Mouse (Mus musculus) kidney, postnatal 0 days (tissue): Measurements from ENCODE around the gene Gm16223. TPM values are rescaled to one million over a fixed set of nuclear protein-coding genes. Genes with fewer than 3 reads are reported as not detected.
A peak's percentile ranks its signal among the peaks of the same experiment; 100 is the strongest.

Source experiments
- ATAC-seq: fragments of 200-750 bp; cut with Nextera tagmentation; replicated peaks from 2 replicates; pipeline ENCODE4 v1.8.0; 2017; ENCODE audit warnings: low read depth, moderate number of reproducible peaks, moderate TSS enrichment, moderate library complexity; ENCODE audit not compliant: low FRiP score
- DNase-seq: peaks from one replicate; pipeline ENCODE4 v3.0.0-alpha.2; 2016; ENCODE audit warnings: low spot score
- H3K27ac ChIP-seq: fragments of 300-500 bp; sonication (generic); 2 replicates; pipeline ENCODE4 v1.5.1; 2014; ENCODE audit warnings: mild to moderate bottlenecking
- H3K27me3 ChIP-seq: fragments of 300-500 bp; sonication (generic); 2 replicates; pipeline ENCODE4 v1.6.1; 2014; ENCODE audit warnings: low read length, mixed read lengths; ENCODE audit not compliant: insufficient read depth
- H3K36me3 ChIP-seq: fragments of 300-500 bp; sonication (generic); 2 replicates; pipeline ENCODE4 v1.6.1; 2014; ENCODE audit warnings: low read length, mixed read lengths; ENCODE audit not compliant: insufficient read depth
- H3K4me1 ChIP-seq: fragments of 300-500 bp; sonication (generic); replicated peaks from 2 replicates; pipeline ENCODE4 v1.6.1; 2014; ENCODE audit warnings: antibody characterized with exemption, low read length, mixed read lengths; ENCODE audit not compliant: insufficient read depth
- H3K4me2 ChIP-seq: fragments of 300-500 bp; sonication (generic); 2 replicates; pipeline ENCODE4 v1.6.1; 2014; ENCODE audit warnings: mild to moderate bottlenecking, low read length, moderate library complexity, mixed read lengths
- H3K4me3 ChIP-seq: fragments of 300-500 bp; sonication (generic); replicated peaks from 2 replicates; pipeline ENCODE4 v1.5.1; 2014; ENCODE audit warnings: low read depth, low read length
- H3K9ac ChIP-seq: fragments of 300-500 bp; sonication (generic); 2 replicates; pipeline ENCODE4 v1.6.1; 2014; ENCODE audit warnings: low read depth, low read length
- H3K9me3 ChIP-seq: fragments of 300-500 bp; sonication (generic); replicated peaks from 2 replicates; pipeline ENCODE4 v1.6.1; 2016; ENCODE audit warnings: low read length, inconsistent platforms, mixed read lengths
- CTCF ChIP-seq: IDR thresholded peaks from 2 replicates; pipeline ENCODE4 v1.5.1; 2016; ENCODE audit warnings: antibody characterized with exemption, low read depth, mild to moderate bottlenecking, moderate library complexity
- WGBS: fragments of 180-500 bp; shearing (Covaris S2); extraction: QIAGEN DNeasy Blood & Tissue Kit; methylation state at CpG from one replicate; pipeline ENCODE4 v1.1.7; 2014; 5-methylcytosine and 5-hydroxymethylcytosine counted together
- polyA plus RNA-seq: library from polyadenylated mRNA; unstranded; fragments of >200 nt; fragmentation: Nextera tagmentation; extraction: Ambion mirVana; gene quantifications from 2 replicates; pipeline ENCODE4 v1.2.1, GENCODE M21; 2015

Gm16223 gene
- polyA plus RNA-seq, 1 experiment from 2014 or later, result not detected

GRCm38 (mm10) chr5:42065090-42065489 lies 2.7 kb upstream of the Gm16223 start:
- WGBS, result 61% methylated on average over 2 of the region's 2 CpGs
- ATAC-seq, result no peak
- no peak overlapping the region for H3K4me2 ChIP-seq

DNA sequence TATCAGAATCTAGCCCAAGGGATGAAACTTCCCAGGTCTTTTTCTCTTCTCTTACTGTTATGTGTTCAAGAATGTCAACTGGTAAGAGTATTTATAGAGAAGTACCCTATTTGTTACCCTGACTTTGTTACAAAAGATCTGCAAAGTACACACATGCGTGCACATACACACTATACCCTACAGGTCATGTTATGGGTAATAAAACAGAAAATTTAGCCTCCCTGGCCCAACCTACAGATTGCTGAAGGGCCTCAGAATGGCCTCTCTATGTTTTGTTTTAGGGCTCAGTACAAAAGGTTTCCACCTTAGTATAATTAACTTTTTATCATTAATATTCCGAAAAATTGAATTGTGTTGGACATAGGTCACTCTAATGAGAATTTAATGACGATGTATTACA lies 685 bp upstream of the Gm16223 start:
- 81% methylated on average over 3 of the region's 3 CpGs for WGBS
- H3K27ac ChIP-seq, result no peak overlapping the region
- H3K4me3 ChIP-seq, result no peak overlapping the region
- DNase-seq (no peak), ATAC-seq (no peak)
- H3K9me3 ChIP-seq, result no peaks in the 10 kb centered on the region
- no peak overlapping the region for H3K9ac ChIP-seq
- no peak overlapping the region for H3K4me2 ChIP-seq
- H3K36me3 ChIP-seq, result no peaks in the 10 kb centered on the region
- no peaks in the 10 kb centered on the region for H3K4me1 ChIP-seq
- TF ChIP-seq CTCF, result no peak
- no peaks in the 10 kb centered on the region for H3K27me3 ChIP-seq

More at GRCm38 (mm10) chr5:42065090-42065489, 2.7 kb upstream of the Gm16223 start:
- Histone ChIP-seq H3K27me3 (no peaks in the 10 kb centered on the region), H3K27ac (no peak overlapping the region), H3K9ac (no peak overlapping the region), H3K36me3 (no peaks in the 10 kb centered on the region), H3K4me3 (no peak overlapping the region), H3K4me1 (no peaks in the 10 kb centered on the region), H3K9me3 (no peaks in the 10 kb centered on the region)
- TF ChIP-seq CTCF, result no peak
- DNase-seq, result no peak

- no peaks in the 10 kb centered on the region for H3K36me3 ChIP-seq
- H3K27ac ChIP-seq, result no peak overlapping the region
- no peak for TF ChIP-seq CTCF
- no peaks in the 10 kb centered on the region for H3K4me1 ChIP-seq
- DNase-seq (no peak), ATAC-seq (no peak)
- no peak overlapping the region for H3K9ac ChIP-seq
- no peaks in the 10 kb centered on the region for H3K27me3 ChIP-seq
- no peaks in the 10 kb centered on the region for H3K9me3 ChIP-seq
- no peak overlapping the region for H3K4me2 ChIP-seq
- WGBS, result 75% methylated on average over 1 of the region's 1 CpGs
- H3K4me3 ChIP-seq, result no peak overlapping the region
Measured at GRCm38 (mm10) chr5:42068188-42068579, 424 bp downstream of the Gm16223 start.

DNA sequence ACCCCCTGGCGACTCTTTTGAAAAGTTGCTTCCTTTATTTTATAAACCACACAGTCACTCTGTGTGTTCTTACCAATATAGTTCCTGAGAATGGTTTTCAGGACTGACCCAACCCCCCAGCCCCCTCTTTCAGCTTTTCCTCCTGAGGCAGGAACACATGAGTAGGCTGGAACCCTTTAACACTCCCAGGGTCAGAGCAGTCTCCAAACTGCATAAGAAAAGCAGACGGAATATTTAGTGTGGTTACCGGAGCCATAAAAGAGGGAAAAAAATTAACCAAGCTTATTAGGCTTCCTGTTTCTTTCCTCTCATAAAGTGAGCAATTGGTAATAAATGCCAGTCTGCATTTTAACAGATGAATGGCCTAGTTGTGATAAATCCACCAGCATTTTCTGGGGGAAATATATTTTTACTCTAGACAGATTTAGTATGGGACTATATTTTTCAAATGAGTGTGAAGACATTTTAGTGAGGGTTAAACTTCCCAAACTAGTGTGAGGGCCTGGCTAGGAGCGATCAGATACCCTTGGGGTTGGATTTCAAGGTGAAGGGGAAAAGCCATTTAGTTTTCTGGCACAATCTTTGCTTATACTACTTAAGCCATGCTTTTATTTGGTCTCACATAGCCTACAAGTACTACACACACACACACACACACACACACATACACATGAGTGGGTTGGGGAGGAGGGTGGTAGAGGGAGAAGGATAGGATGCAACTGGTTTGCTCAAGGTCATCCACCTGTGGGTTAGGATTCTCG lies 49.0 kb downstream of the Gm16223 start:
- no peak overlapping the region for H3K9ac ChIP-seq

DNA sequence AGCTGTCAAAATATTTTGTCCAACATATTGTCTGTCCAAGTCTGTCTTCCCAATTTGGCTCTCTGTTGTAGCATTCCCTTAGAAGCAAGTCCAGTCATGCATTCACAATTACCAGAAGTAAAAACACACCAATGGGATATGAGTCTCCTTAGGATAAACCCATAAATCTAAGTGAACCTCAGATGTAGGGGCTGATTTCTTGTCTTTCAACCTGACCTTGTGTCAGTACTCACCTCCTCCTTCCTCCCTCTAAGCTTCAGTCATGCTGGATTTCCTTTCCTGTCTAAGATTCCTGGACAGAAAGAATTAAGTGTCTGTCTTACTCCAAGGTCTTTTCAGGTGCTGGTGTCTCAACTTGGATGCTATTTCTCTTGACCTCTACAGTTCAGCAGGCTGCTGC lies 57.8 kb downstream of the Gm16223 start:
- no peaks in the 10 kb centered on the region for H3K27me3 ChIP-seq
- H3K9me3 ChIP-seq, result no peaks in the 10 kb centered on the region
- H3K4me1 ChIP-seq, result no peaks in the 10 kb centered on the region
- H3K4me2 ChIP-seq, result no peak overlapping the region
- peak; percentile 14 for DNase-seq
- H3K27ac ChIP-seq, result no peak overlapping the region
- no peak overlapping the region for H3K9ac ChIP-seq
- ATAC-seq, result no peak
- no peaks in the 10 kb centered on the region for H3K36me3 ChIP-seq
- TF ChIP-seq CTCF, result no peak
- no peak overlapping the region for H3K4me3 ChIP-seq

More for the DNA sequence above, 49.0 kb downstream of the Gm16223 start:
- H3K27ac ChIP-seq, result 0 out of 2 replicates have a peak overlapping the region, but pooled peaks have one; percentile 42
- no peak overlapping the region for H3K4me2 ChIP-seq
- H3K4me1 ChIP-seq, result no peaks in the 10 kb centered on the region
- no peak for TF ChIP-seq CTCF
- peak; percentile 66 for DNase-seq
- no peaks in the 10 kb centered on the region for H3K27me3 ChIP-seq
- H3K4me3 ChIP-seq, result no peak overlapping the region
- no peaks in the 10 kb centered on the region for H3K9me3 ChIP-seq
- ATAC-seq, result peak; percentile 75; the same call in 1 of the 2 replicates
- WGBS, result 27% methylated on average over 5 of the region's 5 CpGs
- no peaks in the 10 kb centered on the region for H3K36me3 ChIP-seq

DNA sequence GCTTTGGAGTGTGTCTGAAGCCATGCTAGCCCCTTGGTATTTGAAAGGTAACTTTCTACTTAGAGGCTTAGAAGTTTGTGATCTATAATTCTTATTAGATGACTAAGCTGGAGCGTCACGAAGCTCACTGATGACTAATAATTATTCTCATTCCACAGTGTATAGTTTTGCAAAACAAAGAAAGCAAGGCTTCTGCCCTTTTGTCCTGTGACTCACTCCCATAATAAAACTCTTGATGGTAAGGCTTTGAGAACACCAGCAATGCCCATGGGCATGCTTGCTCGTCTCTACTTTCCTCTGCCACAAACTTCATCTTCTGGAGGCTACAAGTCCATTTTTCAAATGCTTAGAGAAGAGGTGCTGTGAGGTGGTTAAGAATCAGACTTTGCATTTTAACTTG lies 87.9 kb downstream of the Gm16223 start:
- Histone ChIP-seq H3K9ac (no peak overlapping the region), H3K36me3 (no peaks in the 10 kb centered on the region), H3K27me3 (no peaks in the 10 kb centered on the region), H3K4me3 (no peak overlapping the region), H3K4me1 (no peaks in the 10 kb centered on the region), H3K9me3 (no peaks in the 10 kb centered on the region), H3K4me2 (no peak overlapping the region), H3K27ac (no peak overlapping the region)
- WGBS, result 65% methylated on average over 3 of the region's 3 CpGs
- DNase-seq (no peak), ATAC-seq (no peak)
- TF ChIP-seq CTCF, result no peak
